Mouse (Mus musculus) embryonic facial prominence, embryonic 13.5 days (tissue): ENCODE measurements around the gene D11Wsu47e. TPM values are rescaled to one million over a fixed set of nuclear protein-coding genes. Genes with fewer than 3 reads are reported as not detected.
A peak's percentile ranks its signal among the peaks of the same experiment; 100 is the strongest.

Source experiments
- ATAC-seq: fragments of 200-750 bp; cut with Nextera tagmentation; 2 replicates; pipeline ENCODE4 v1.8.0; 2017; ENCODE audit warnings: low read depth; ENCODE audit not compliant: insufficient number of reproducible peaks, insufficient read depth, low FRiP score, low TSS enrichment
- H3K27ac ChIP-seq: fragments of 300-500 bp; sonication (generic); 2 replicates; pipeline ENCODE4 v1.5.1; 2015; ENCODE audit warnings: moderate library complexity, mild to moderate bottlenecking, inconsistent platforms
- H3K27me3 ChIP-seq: fragments of 300-500 bp; sonication (generic); 2 replicates; pipeline ENCODE4 v1.6.1; 2015; ENCODE audit warnings: mild to moderate bottlenecking, inconsistent platforms
- H3K36me3 ChIP-seq: fragments of 300-500 bp; sonication (generic); 2 replicates; pipeline ENCODE4 v1.6.1; 2015; ENCODE audit warnings: mild to moderate bottlenecking, inconsistent platforms
- H3K4me1 ChIP-seq: fragments of 300-500 bp; sonication (generic); 2 replicates; pipeline ENCODE4 v1.6.1; 2015; ENCODE audit warnings: inconsistent platforms
- H3K4me2 ChIP-seq: fragments of 300-500 bp; sonication (generic); 2 replicates; pipeline ENCODE4 v1.6.1; 2015; ENCODE audit warnings: moderate library complexity, mild to moderate bottlenecking, inconsistent platforms
- H3K4me3 ChIP-seq: fragments of 300-500 bp; sonication (generic); 2 replicates; pipeline ENCODE4 v1.5.1; 2015; ENCODE audit warnings: mild to moderate bottlenecking, inconsistent platforms
- H3K9ac ChIP-seq: fragments of 300-500 bp; sonication (generic); 2 replicates; pipeline ENCODE4 v1.6.1; 2015; ENCODE audit warnings: mild to moderate bottlenecking, inconsistent platforms
- H3K9me3 ChIP-seq: fragments of 300-500 bp; sonication (generic); 2 replicates; pipeline ENCODE4 v1.6.1; 2016; ENCODE audit warnings: inconsistent platforms
- WGBS: fragments of 180-500 bp; shearing (Covaris S2); methylation state at CpG from one replicate; pipeline ENCODE4 v1.1.7; 2015; ENCODE audit warnings: mixed read lengths; 5-methylcytosine and 5-hydroxymethylcytosine counted together
- polyA plus RNA-seq: library from polyadenylated mRNA; unstranded; fragments of >200 nt; fragmentation: Nextera tagmentation; extraction: Ambion mirVana; gene quantifications from 2 replicates; pipeline ENCODE4 v1.2.1, GENCODE M21; 2015

D11Wsu47e gene
- polyA plus RNA-seq, 1 experiment from 2014 or later: 23.5 TPM

DNA sequence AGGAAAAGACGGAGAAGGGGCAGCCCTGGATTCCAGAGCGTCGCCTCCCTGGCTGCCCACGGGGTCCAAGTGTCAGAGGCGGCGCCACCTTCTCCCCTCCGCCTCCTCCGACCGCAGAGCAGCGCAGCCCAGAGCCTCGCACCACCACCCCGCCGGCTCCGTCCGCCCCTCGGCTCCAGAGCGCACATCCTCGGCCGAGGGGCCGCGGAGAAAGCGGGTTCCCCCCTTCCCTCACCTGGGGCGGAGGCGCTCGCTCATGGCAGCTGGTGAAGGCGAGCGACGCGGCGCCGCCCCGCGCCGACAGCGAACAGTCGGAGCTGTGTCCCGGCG, 620 bp upstream of the D11Wsu47e start:
- H3K4me2 ChIP-seq: peak overlapping the region; percentile 86
- peak overlapping the region; percentile 70 for H3K4me3 ChIP-seq
- H3K36me3 ChIP-seq: peaks cover 11% of the 10 kb centered on the region
- H3K9me3 ChIP-seq: no peaks in the 10 kb centered on the region
- peaks cover 38% of the 10 kb centered on the region for H3K4me1 ChIP-seq
- peak overlapping the region; percentile 94 for H3K27ac ChIP-seq
- ATAC-seq: peak; percentile 75
- no peaks in the 10 kb centered on the region for H3K27me3 ChIP-seq
- 0% methylated on average over 25 of the region's 38 CpGs for WGBS
- peak overlapping the region; percentile 87 for H3K9ac ChIP-seq

DNA sequence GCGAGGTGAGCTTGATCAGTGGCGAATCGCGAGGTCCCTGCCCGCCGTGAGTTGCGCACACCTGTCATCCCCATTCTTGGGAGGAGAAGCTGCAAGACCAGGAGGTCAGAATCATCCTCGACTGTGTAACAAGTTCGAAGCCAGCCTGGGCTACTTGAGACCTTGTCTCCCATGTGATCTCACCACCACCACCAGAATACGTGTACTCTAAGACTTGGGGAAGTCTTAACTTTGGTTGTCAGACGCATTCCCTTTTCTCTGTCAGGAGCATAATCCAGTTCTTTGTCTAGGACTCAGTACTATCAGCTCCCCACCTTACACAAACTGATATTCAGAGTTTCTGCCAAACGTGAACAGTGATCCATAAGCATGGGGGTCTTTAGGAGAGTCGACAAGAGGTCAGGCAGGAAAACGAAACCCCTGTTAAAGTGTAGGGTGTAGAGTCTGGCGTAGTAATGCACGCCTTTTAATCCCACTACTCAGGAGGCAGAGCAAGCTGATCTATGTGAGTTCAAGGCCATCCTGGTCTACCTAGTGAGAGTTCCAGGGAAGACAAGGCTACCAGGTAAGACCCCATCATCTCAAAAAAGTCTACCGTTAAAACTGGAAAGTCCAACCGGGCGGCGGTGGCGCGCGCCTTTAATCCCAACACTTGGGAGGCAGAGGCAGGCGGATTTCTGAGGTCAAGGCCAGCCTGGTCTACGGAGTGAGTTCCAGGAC, 655 bp downstream of the D11Wsu47e start:
- Histone ChIP-seq H3K27me3 (no peaks in the 10 kb centered on the region), H3K27ac (peak overlapping the region; percentile 94; the same call in 1 of the 2 replicates), H3K9ac (peak overlapping the region; percentile 87), H3K4me3 (peak overlapping the region; percentile 70), H3K9me3 (no peaks in the 10 kb centered on the region), H3K4me2 (peak overlapping the region; percentile 86), H3K36me3 (peaks cover 24% of the 10 kb centered on the region), H3K4me1 (peaks cover 38% of the 10 kb centered on the region)
- WGBS: 42% methylated on average over 25 of the region's 25 CpGs
- ATAC-seq: 0 out of 2 replicates have a peak, but pooled peaks have one; percentile 2

GRCm38 (mm10) chr11:113687031-113687430, 2.8 kb downstream of the D11Wsu47e start:
- peaks cover 26% of the 10 kb centered on the region for H3K4me1 ChIP-seq
- 74% methylated on average over 2 of the region's 2 CpGs for WGBS
- no peak for ATAC-seq
- peaks cover 42% of the 10 kb centered on the region for H3K36me3 ChIP-seq
- H3K9ac ChIP-seq: no peak overlapping the region
- H3K27ac ChIP-seq: no peak overlapping the region
- no peak overlapping the region for H3K4me3 ChIP-seq
- no peaks in the 10 kb centered on the region for H3K27me3 ChIP-seq
- H3K4me2 ChIP-seq: no peak overlapping the region
- H3K9me3 ChIP-seq: no peaks in the 10 kb centered on the region

DNA sequence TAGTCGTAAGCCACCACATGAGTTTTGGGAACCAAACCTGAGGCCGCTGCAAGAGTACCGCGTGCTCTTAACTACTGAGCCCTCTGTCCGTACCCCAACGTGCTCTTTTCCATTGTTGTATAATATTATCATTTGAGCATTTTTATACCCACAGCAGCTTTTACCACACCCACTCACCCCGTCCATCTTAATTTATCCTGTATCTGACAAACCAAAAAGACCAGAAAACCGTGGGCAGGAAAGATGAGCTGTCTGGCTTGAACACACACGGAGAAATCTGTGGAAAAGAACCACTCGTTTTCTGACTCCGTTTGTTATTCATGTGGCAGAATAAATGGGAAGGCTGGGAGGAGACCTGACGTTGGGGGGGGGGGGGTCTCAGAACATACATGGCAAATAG, 6.3 kb downstream of the D11Wsu47e start:
- Histone ChIP-seq H3K4me3 (no peak overlapping the region), H3K9ac (no peak overlapping the region), H3K36me3 (peaks cover 77% of the 10 kb centered on the region), H3K27me3 (no peaks in the 10 kb centered on the region), H3K9me3 (no peaks in the 10 kb centered on the region), H3K4me2 (no peak overlapping the region), H3K27ac (no peak overlapping the region), H3K4me1 (peaks cover 12% of the 10 kb centered on the region)
- 90% methylated on average over 12 of the region's 12 CpGs for WGBS
- no peak for ATAC-seq

DNA sequence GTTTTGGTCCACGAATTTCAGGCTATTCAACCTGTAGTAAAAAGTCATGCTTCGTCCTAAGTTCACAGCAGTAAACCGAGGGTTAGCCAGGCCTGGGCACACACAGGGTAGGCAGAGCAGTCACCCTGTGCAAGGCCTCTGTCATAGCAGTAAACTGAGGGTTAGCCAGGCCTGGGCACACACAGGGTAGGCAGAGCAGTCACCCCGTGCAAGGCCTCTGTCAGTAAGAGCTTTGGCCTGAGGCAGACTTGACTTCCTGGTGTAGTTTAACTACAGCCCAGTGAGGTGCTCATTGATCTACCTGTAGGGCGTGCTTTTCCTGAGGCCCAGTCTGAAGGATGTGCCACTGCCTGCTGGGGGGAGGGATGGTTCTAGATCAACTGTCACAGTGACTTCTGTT, 7.1 kb downstream of the D11Wsu47e start:
- Histone ChIP-seq H3K4me1 (peaks cover 8% of the 10 kb centered on the region), H3K27me3 (no peaks in the 10 kb centered on the region), H3K4me3 (no peak overlapping the region), H3K27ac (no peak overlapping the region), H3K9ac (peak overlapping the region; percentile 44; the same call in 1 of the 2 replicates), H3K9me3 (no peaks in the 10 kb centered on the region), H3K4me2 (no peak overlapping the region), H3K36me3 (peaks cover 85% of the 10 kb centered on the region)
- 85% methylated on average over 5 of the region's 5 CpGs for WGBS
- ATAC-seq: no peak

- peaks cover 3% of the 10 kb centered on the region; the same call in 1 of the 2 replicates for H3K4me1 ChIP-seq
- no peaks in the 10 kb centered on the region for H3K27me3 ChIP-seq
- H3K4me3 ChIP-seq: no peak overlapping the region
- no peak overlapping the region for H3K27ac ChIP-seq
- no peak for ATAC-seq
- no peak overlapping the region for H3K9ac ChIP-seq
- no peak overlapping the region for H3K4me2 ChIP-seq
- 71% methylated on average over 3 of the region's 3 CpGs for WGBS
- H3K9me3 ChIP-seq: no peaks in the 10 kb centered on the region
- peaks cover 90% of the 10 kb centered on the region for H3K36me3 ChIP-seq
Measured at GRCm38 (mm10) chr11:113691851-113692250, 7.6 kb downstream of the D11Wsu47e start.

DNA sequence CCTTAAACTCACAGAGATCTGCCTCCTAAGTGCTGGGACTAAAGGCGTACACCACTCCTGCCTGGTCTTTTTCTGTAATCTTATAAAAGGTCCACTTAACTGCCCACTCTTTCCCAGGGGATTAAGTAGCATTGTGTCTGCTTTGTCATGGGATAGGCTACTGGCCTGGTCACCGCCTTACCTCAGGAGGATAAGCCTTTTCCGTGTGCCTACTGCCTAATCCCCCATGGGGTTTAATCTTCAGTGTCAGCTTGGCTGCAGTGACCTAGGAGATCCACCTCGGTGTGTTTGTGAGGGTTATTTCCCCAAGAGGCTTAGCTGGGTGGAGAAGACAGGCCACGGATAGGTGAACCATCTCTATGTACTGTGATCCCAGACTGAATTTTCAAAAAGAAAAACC, 13.4 kb downstream of the D11Wsu47e start:
- H3K9me3 ChIP-seq: no peaks in the 10 kb centered on the region
- no peaks in the 10 kb centered on the region for H3K4me1 ChIP-seq
- WGBS: 70% methylated on average over 5 of the region's 5 CpGs
- H3K4me2 ChIP-seq: no peak overlapping the region
- H3K27ac ChIP-seq: no peak overlapping the region
- no peak overlapping the region for H3K9ac ChIP-seq
- H3K27me3 ChIP-seq: no peaks in the 10 kb centered on the region
- ATAC-seq: no peak
- no peak overlapping the region for H3K4me3 ChIP-seq
- peaks cover 65% of the 10 kb centered on the region for H3K36me3 ChIP-seq

GRCm38 (mm10) chr11:113698013-113698545, 13.9 kb downstream of the D11Wsu47e start:
- 77% methylated on average over 12 of the region's 12 CpGs for WGBS
- Histone ChIP-seq H3K36me3 (peaks cover 59% of the 10 kb centered on the region), H3K9ac (no peak overlapping the region), H3K4me1 (no peaks in the 10 kb centered on the region), H3K4me2 (no peak overlapping the region), H3K9me3 (no peaks in the 10 kb centered on the region), H3K27me3 (no peaks in the 10 kb centered on the region), H3K4me3 (no peak overlapping the region), H3K27ac (no peak overlapping the region)
- no peak for ATAC-seq

DNA sequence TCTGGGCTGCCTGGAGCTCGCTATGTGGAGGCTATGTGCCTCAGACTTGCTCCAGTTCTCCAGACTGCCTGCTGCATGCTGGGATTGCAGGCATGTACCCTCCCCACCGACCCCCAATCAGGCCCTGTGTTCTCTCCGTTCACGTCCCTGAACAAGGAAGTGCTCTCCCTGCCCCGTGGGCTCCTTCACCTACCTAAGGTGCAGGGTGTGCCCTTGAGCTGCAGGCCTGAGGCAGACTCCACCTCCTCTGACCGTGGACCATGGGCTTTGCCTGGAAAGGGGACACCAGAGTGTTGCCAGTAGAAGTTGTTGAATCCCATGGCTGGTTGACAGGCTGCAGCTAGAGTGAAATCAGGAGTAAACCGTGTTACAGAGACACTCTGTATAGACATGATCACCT, 15.4 kb downstream of the D11Wsu47e start:
- no peaks in the 10 kb centered on the region for H3K27me3 ChIP-seq
- ATAC-seq: no peak
- 84% methylated on average over 7 of the region's 7 CpGs for WGBS
- no peak overlapping the region for H3K4me2 ChIP-seq
- H3K9me3 ChIP-seq: no peaks in the 10 kb centered on the region
- H3K4me3 ChIP-seq: no peak overlapping the region
- H3K4me1 ChIP-seq: peaks cover 4% of the 10 kb centered on the region; the same call in 1 of the 2 replicates
- no peak overlapping the region for H3K27ac ChIP-seq
- no peak overlapping the region for H3K9ac ChIP-seq
- peaks cover 44% of the 10 kb centered on the region for H3K36me3 ChIP-seq

DNA sequence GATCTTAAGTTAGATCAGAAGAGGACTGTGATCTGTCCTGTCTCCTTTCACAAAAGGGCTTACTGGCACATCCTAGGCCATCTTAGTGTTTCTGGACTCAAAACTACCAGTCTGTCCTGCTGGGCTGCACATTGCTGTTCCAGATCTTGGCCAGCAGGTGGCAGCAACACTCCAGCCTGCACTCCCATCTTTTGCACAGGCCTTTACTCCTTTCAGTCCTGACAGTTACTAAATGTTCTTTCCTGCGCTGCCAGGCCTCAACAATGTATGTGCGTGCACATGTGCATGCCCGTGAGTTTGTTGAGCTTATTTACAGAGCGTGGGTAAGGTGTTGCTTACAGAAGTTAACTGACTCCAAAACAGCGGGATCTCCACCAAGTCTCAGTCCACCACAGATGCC, 19.5 kb downstream of the D11Wsu47e start:
- H3K36me3 ChIP-seq: 0 out of 2 replicates have a peak, but pooled peaks cover 12% of the 10 kb centered on the region
- no peak overlapping the region for H3K4me3 ChIP-seq
- WGBS: 30% methylated on average over 5 of the region's 5 CpGs
- H3K9me3 ChIP-seq: no peaks in the 10 kb centered on the region
- no peak overlapping the region for H3K27ac ChIP-seq
- no peak overlapping the region for H3K4me2 ChIP-seq
- ATAC-seq: peak; percentile 54; the same call in 1 of the 2 replicates
- H3K27me3 ChIP-seq: no peaks in the 10 kb centered on the region
- H3K4me1 ChIP-seq: peaks cover 11% of the 10 kb centered on the region
- H3K9ac ChIP-seq: no peak overlapping the region

- Histone ChIP-seq H3K4me1 (peaks cover 34% of the 10 kb centered on the region), H3K36me3 (0 out of 2 replicates have a peak, but pooled peaks cover 7% of the 10 kb centered on the region), H3K9ac (no peak overlapping the region), H3K4me2 (no peak overlapping the region), H3K4me3 (no peak overlapping the region), H3K27ac (no peak overlapping the region), H3K27me3 (peaks cover 8% of the 10 kb centered on the region), H3K9me3 (no peaks in the 10 kb centered on the region)
- 85% methylated on average over 15 of the region's 15 CpGs for WGBS
- ATAC-seq: no peak
Measured at GRCm38 (mm10) chr11:113705966-113706652, 21.9 kb downstream of the D11Wsu47e start.
